Mouse (Mus musculus): ENCODE measurements at regions not wholly inside any gene's neighbourhood (a gene's known extent, or its start where the extent isn't known, plus 50 kb on each side); places are given as distances from the start of the nearest gene placed in this dataset.

DNA sequence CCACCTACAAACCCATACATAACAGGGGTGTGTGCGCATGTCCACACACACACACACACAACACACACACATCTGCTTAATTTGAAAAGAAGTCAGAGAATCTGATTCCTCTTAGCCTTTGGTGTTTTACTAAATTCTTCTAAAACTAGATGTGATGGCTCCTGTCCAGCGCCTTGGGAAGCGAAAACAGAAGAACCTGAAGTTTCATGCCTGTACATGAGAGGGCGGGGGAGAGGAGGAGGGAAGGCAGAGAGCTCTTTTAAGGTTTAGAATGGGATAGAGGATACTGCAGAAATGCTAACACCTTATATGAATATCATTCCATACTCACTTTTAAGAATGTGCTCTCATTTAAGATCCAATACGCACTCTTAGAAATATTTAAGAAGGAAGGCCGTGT lies 64.5 kb upstream of the Fer start:
- no peak overlapping the region for H3K27ac ChIP-seq (replicated peaks; ENCODE audit: low read depth, low read length)
- no peak overlapping the region for H3K4me3 ChIP-seq (ENCODE audit: low read depth, low read length)
- H3K36me3 ChIP-seq (ENCODE audit: control insufficient read depth, insufficient read depth, low read length) = no peaks in the 10 kb centered on the region
- 81% methylated on average over 6 of the region's 6 CpGs for WGBS
- no peak for ATAC-seq (ENCODE audit: low read depth)
- no peak overlapping the region for H3K9ac ChIP-seq (ENCODE audit: low read depth, low read length)
- peak; percentile 41 for DNase-seq (ENCODE audit: low spot score)
- H3K9me3 ChIP-seq (ENCODE audit: control insufficient read depth, low read length) = no peaks in the 10 kb centered on the region
- no peak overlapping the region for H3K4me2 ChIP-seq (ENCODE audit: low read depth, low read length)
- H3K4me1 ChIP-seq (ENCODE audit: control insufficient read depth, insufficient read depth, low read length) = 0 out of 2 replicates have a peak, but pooled peaks cover 4% of the 10 kb centered on the region
- no peaks in the 10 kb centered on the region for H3K27me3 ChIP-seq (replicated peaks; ENCODE audit: control insufficient read depth, insufficient read depth, low read length)

DNA sequence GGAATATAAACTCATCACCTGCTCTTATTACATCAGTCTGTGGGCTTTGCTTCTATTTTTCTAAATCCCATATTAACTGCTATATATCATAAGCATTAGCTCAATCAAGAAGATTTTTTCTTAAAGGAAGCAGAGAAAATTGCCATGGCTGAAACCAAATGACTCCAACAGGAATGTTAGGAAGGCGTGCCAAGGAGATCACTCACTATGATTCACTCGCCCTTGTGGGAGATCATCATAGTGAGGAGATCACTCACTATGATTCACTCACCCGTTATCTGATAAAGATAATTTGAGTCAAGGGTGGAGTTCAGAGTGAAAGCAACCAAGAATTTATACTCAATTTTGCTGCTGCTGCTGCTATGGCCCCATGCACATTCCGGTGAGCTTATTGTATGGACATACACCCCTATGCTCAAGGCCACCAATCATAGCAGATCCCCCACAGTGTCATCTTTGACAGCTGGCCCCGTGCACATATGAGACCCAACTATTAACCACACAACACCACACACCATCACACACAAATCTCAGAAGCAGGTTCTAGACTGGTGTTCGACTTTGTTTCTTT lies 63.8 kb upstream of the Fer start:
- Histone ChIP-seq H3K27me3 (replicated peaks; ENCODE audit: control insufficient read depth, insufficient read depth, low read length) (no peaks in the 10 kb centered on the region), H3K9me3 (ENCODE audit: control insufficient read depth, low read length) (no peaks in the 10 kb centered on the region), H3K9ac (ENCODE audit: low read depth, low read length) (no peak overlapping the region), H3K4me1 (ENCODE audit: control insufficient read depth, insufficient read depth, low read length) (0 out of 2 replicates have a peak, but pooled peaks cover 4% of the 10 kb centered on the region), H3K36me3 (ENCODE audit: control insufficient read depth, insufficient read depth, low read length) (no peaks in the 10 kb centered on the region), H3K4me2 (ENCODE audit: low read depth, low read length) (no peak overlapping the region), H3K4me3 (ENCODE audit: low read depth, low read length) (no peak overlapping the region), H3K27ac (replicated peaks; ENCODE audit: low read depth, low read length) (no peak overlapping the region)
- DNase-seq (ENCODE audit: low spot score) (peak; percentile 48), ATAC-seq (ENCODE audit: low read depth) (no peak)
- 73% methylated on average over 6 of the region's 6 CpGs for WGBS

DNA sequence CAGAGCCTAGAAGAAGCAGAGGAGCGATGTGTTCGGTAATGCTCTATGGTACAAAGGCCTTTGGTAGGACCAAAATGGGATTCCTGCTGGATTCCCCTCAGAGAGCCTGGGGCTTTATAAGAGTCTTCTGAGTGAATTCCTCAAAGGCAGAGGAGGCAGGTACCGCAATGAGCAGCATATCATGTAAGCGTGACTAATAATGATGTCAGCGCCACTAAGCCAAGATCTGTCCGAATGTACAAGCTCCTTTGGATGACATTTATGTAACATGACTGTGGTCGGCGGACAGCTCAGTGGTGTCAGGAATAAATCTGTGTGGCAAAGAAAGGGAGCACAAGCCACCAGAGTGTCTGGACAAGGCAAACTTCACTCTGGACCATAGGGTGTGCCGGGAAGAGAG lies 61.5 kb upstream of the Fer start:
- H3K36me3 ChIP-seq (ENCODE audit: control insufficient read depth, insufficient read depth, low read length) = no peaks in the 10 kb centered on the region
- 87% methylated on average over 9 of the region's 9 CpGs for WGBS
- no peak for ATAC-seq (ENCODE audit: low read depth)

GRCm38 (mm10) chr17:63802846-63803245 lies 60.0 kb upstream of the Fer start:
- ATAC-seq (ENCODE audit: low read depth) (no peak), DNase-seq (ENCODE audit: low spot score) (no peak)
- Histone ChIP-seq H3K4me1 (ENCODE audit: control insufficient read depth, insufficient read depth, low read length) (no peaks in the 10 kb centered on the region), H3K9me3 (ENCODE audit: control insufficient read depth, low read length) (no peaks in the 10 kb centered on the region), H3K9ac (ENCODE audit: low read depth, low read length) (no peak overlapping the region), H3K27ac (replicated peaks; ENCODE audit: low read depth, low read length) (no peak overlapping the region), H3K4me2 (ENCODE audit: low read depth, low read length) (no peak overlapping the region), H3K36me3 (ENCODE audit: control insufficient read depth, insufficient read depth, low read length) (no peaks in the 10 kb centered on the region), H3K4me3 (ENCODE audit: low read depth, low read length) (no peak overlapping the region), H3K27me3 (replicated peaks; ENCODE audit: control insufficient read depth, insufficient read depth, low read length) (no peaks in the 10 kb centered on the region)
- 69% methylated on average over 5 of the region's 5 CpGs for WGBS

More for the DNA sequence above, 61.5 kb upstream of the Fer start:
- H3K4me3 ChIP-seq (ENCODE audit: low read depth, low read length) = no peak overlapping the region
- DNase-seq (ENCODE audit: low spot score) = no peak
- no peaks in the 10 kb centered on the region for H3K27me3 ChIP-seq (replicated peaks; ENCODE audit: control insufficient read depth, insufficient read depth, low read length)
- 0 out of 2 replicates have a peak, but pooled peaks cover 4% of the 10 kb centered on the region for H3K4me1 ChIP-seq (ENCODE audit: control insufficient read depth, insufficient read depth, low read length)
- no peaks in the 10 kb centered on the region for H3K9me3 ChIP-seq (ENCODE audit: control insufficient read depth, low read length)
- no peak overlapping the region for H3K4me2 ChIP-seq (ENCODE audit: low read depth, low read length)
- H3K27ac ChIP-seq (replicated peaks; ENCODE audit: low read depth, low read length) = no peak overlapping the region
- no peak overlapping the region for H3K9ac ChIP-seq (ENCODE audit: low read depth, low read length)

DNA sequence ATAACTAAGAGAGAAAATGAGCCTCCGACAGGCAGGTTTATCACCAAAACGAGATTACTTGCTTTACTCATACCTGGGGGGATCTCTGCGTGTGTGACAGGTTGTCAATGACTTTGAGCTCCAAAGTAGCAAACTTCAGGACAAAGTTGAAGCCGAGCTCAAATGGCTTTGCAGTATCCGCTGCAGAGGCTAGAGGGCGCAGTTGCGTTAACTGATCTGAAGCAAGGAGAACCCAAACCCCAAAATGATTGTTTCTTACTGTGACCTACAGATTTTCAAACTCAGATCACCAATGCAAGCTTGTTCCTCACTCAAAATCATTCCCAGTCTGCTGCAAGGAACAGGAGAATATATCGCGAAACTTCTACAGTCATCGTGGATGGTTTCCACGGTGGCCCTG lies 59.3 kb upstream of the Fer start:
- 30% methylated on average over 11 of the region's 11 CpGs for WGBS
- Histone ChIP-seq H3K36me3 (ENCODE audit: control insufficient read depth, insufficient read depth, low read length) (no peaks in the 10 kb centered on the region), H3K9ac (ENCODE audit: low read depth, low read length) (no peak overlapping the region), H3K9me3 (ENCODE audit: control insufficient read depth, low read length) (no peaks in the 10 kb centered on the region), H3K4me1 (ENCODE audit: control insufficient read depth, insufficient read depth, low read length) (no peaks in the 10 kb centered on the region), H3K4me2 (ENCODE audit: low read depth, low read length) (no peak overlapping the region), H3K4me3 (ENCODE audit: low read depth, low read length) (no peak overlapping the region), H3K27ac (replicated peaks; ENCODE audit: low read depth, low read length) (no peak overlapping the region), H3K27me3 (replicated peaks; ENCODE audit: control insufficient read depth, insufficient read depth, low read length) (no peaks in the 10 kb centered on the region)
- peak; percentile 71 for DNase-seq (ENCODE audit: low spot score)
- ATAC-seq (ENCODE audit: low read depth) = no peak

DNA sequence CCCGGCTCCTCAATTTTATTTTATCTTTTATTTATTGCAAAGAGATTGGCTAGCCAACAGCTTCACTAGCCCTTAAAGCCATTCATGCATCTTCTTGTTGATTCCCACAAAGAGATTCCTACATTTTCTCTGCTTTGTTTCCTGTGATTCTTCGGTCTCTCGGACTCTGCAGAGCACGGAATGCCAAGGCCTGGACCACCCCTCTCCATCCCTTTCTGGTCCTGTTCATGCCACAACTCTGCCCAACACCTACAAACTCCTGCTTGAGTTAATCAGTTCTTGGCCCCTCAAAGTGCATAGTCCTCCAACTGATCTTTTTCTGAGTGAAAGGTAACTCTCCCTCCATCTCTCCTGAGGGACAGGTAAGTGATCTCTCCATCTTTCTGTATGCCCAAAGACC lies 58.4 kb upstream of the Fer start:
- no peaks in the 10 kb centered on the region for H3K36me3 ChIP-seq (ENCODE audit: control insufficient read depth, insufficient read depth, low read length)
- 89% methylated on average over 4 of the region's 4 CpGs for WGBS
- H3K4me2 ChIP-seq (ENCODE audit: low read depth, low read length) = no peak overlapping the region
- no peak for DNase-seq (ENCODE audit: low spot score)
- H3K9me3 ChIP-seq (ENCODE audit: control insufficient read depth, low read length) = no peaks in the 10 kb centered on the region
- ATAC-seq (ENCODE audit: low read depth) = no peak
- H3K27me3 ChIP-seq (replicated peaks; ENCODE audit: control insufficient read depth, insufficient read depth, low read length) = no peaks in the 10 kb centered on the region
- H3K9ac ChIP-seq (ENCODE audit: low read depth, low read length) = no peak overlapping the region
- H3K27ac ChIP-seq (replicated peaks; ENCODE audit: low read depth, low read length) = no peak overlapping the region
- no peak overlapping the region for H3K4me3 ChIP-seq (ENCODE audit: low read depth, low read length)
- H3K4me1 ChIP-seq (ENCODE audit: control insufficient read depth, insufficient read depth, low read length) = no peaks in the 10 kb centered on the region

- no peak for ATAC-seq (ENCODE audit: low read depth)
- WGBS = 89% methylated on average over 10 of the region's 10 CpGs
- no peak overlapping the region for H3K9ac ChIP-seq (ENCODE audit: low read depth, low read length)
- H3K9me3 ChIP-seq (ENCODE audit: control insufficient read depth, low read length) = no peaks in the 10 kb centered on the region
- no peaks in the 10 kb centered on the region for H3K27me3 ChIP-seq (replicated peaks; ENCODE audit: control insufficient read depth, insufficient read depth, low read length)
- H3K4me1 ChIP-seq (ENCODE audit: control insufficient read depth, insufficient read depth, low read length) = no peaks in the 10 kb centered on the region
- no peak overlapping the region for H3K4me2 ChIP-seq (ENCODE audit: low read depth, low read length)
- no peaks in the 10 kb centered on the region for H3K36me3 ChIP-seq (ENCODE audit: control insufficient read depth, insufficient read depth, low read length)
- H3K4me3 ChIP-seq (ENCODE audit: low read depth, low read length) = no peak overlapping the region
- no peak for DNase-seq (ENCODE audit: low spot score)
- no peak overlapping the region for H3K27ac ChIP-seq (replicated peaks; ENCODE audit: low read depth, low read length)
These were observed 56.5 kb upstream of the Fer start for GRCm38 (mm10) chr17:63806360-63806759.

GRCm38 (mm10) chr17:63807590-63808228 lies 55.2 kb upstream of the Fer start:
- Histone ChIP-seq H3K4me1 (ENCODE audit: control insufficient read depth, insufficient read depth, low read length) (no peaks in the 10 kb centered on the region), H3K36me3 (ENCODE audit: control insufficient read depth, insufficient read depth, low read length) (no peaks in the 10 kb centered on the region), H3K27ac (replicated peaks; ENCODE audit: low read depth, low read length) (no peak overlapping the region), H3K4me2 (ENCODE audit: low read depth, low read length) (no peak overlapping the region), H3K9ac (ENCODE audit: low read depth, low read length) (no peak overlapping the region), H3K4me3 (ENCODE audit: low read depth, low read length) (no peak overlapping the region), H3K27me3 (replicated peaks; ENCODE audit: control insufficient read depth, insufficient read depth, low read length) (no peaks in the 10 kb centered on the region), H3K9me3 (ENCODE audit: control insufficient read depth, low read length) (no peaks in the 10 kb centered on the region)
- WGBS = 66% methylated on average over 9 of the region's 9 CpGs
- no peak for DNase-seq (ENCODE audit: low spot score)
- no peak for ATAC-seq (ENCODE audit: low read depth)

DNA sequence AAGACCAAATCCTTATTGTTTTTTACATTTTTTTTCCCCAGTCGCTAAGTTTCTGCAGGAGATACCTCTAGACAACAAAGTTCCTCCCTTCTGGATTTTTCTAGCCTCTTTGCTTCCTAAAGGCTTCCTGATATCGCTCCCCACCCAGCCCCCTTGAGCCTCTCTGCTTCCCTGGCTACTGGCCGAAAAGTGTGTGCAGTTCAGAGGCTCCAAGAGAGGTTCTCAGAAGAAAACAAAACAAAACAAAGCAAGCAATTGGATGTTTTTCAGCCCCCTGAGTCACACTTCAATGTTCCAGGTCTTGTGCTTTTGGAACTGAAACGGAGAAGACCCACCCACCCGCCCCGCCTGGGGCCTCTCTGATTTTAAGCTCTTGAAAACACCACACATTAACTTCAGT lies 54.1 kb upstream of the Fer start:
- DNase-seq (ENCODE audit: low spot score) = no peak
- 72% methylated on average over 6 of the region's 6 CpGs for WGBS
- Histone ChIP-seq H3K4me1 (ENCODE audit: control insufficient read depth, insufficient read depth, low read length) (no peaks in the 10 kb centered on the region), H3K36me3 (ENCODE audit: control insufficient read depth, insufficient read depth, low read length) (no peaks in the 10 kb centered on the region), H3K9ac (ENCODE audit: low read depth, low read length) (no peak overlapping the region), H3K4me2 (ENCODE audit: low read depth, low read length) (no peak overlapping the region), H3K4me3 (ENCODE audit: low read depth, low read length) (no peak overlapping the region), H3K9me3 (ENCODE audit: control insufficient read depth, low read length) (no peaks in the 10 kb centered on the region), H3K27ac (replicated peaks; ENCODE audit: low read depth, low read length) (no peak overlapping the region), H3K27me3 (replicated peaks; ENCODE audit: control insufficient read depth, insufficient read depth, low read length) (no peaks in the 10 kb centered on the region)
- no peak for ATAC-seq (ENCODE audit: low read depth)
